Mouse (Mus musculus): Measurements from ENCODE around the gene Pax3. TPM values are rescaled to one million over a fixed set of nuclear protein-coding genes. Genes with fewer than 3 reads are reported as not detected.

Gene Pax3
- total and polyA plus RNA-seq, 3 experiments = 0.08 to 0.10 TPM; not detected in 1

DNA sequence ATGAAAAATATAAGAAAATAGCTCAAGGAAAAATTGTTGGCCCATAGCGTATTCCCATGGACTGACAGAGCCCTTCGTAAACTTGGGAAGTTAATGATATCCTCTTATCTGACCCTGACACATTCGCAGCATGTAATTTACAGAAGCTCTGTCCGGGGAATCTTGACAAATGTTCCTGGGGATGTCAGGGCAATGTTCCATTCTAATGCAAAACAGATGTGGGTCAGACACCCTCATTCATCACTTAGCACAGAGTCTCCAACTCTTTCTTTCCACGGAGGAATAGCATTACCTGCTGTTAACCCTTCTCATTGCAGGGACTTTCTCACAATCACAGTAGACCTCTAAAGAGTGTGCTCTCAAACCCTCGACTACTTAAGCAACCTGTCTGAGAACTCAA is 86.6 kb downstream of the Pax3 start:
- dilution Hi-C loops (cut with MboI; ENCODE audit: extremely low pct_ligation_motif_present, extremely low pct_unique_long_range_greater_than_20kb, low sequenced_read_pairs) (no loop called here), in situ Hi-C loops (cut with MboI; ENCODE audit: low pct_ligation_motif_present, low pct_unique_long_range_greater_than_20kb, low sequenced_read_pairs) (no loop called here)
- Histone ChIP-seq H3K9me3 (replicated peaks; ENCODE audit: low read length) (no peaks in the 10 kb centered on the region), H3K79me2 (replicated peaks; ENCODE audit: control insufficient read depth, extremely low read depth, insufficient read depth, poor library complexity, severe bottlenecking) (no peaks in the 10 kb centered on the region), H3K36me3 (replicated peaks in 1 of 2; ENCODE audit: control insufficient read depth in 1 of 2, insufficient read depth in 1 of 2, low read length in 1 of 2) (no peaks in the 10 kb centered on the region), H3K4me3 (replicated peaks in 1 of 3; ENCODE audit: low read depth in 2 of 3, low read length in 2 of 3, poor library complexity in 1 of 3) (no peak overlapping the region), H3K27me3 (replicated peaks) (no peaks in the 10 kb centered on the region), H3K27ac (ENCODE audit: insufficient read depth, low read depth) (no peak overlapping the region), H3K4me1 (ENCODE audit: control insufficient read depth in 1 of 2, insufficient read depth in 2 of 2) (peaks cover 0 to 8% of the 10 kb centered on the region in 2 experiments; a peak in 1 of 4 replicates), H3K4me2 (ENCODE audit: insufficient read depth, low read depth, poor library complexity, severe bottlenecking) (no peak overlapping the region), H3K9ac (ENCODE audit: insufficient read depth, low read depth) (no peak overlapping the region)
- TF ChIP-seq ETS1 (conservative IDR thresholded peaks at IDR 0.05; ENCODE audit: low read depth, low read length) (no peak), USF2 (conservative IDR thresholded peaks at IDR 0.05; ENCODE audit: low read depth, low read length) (no peak), MAX (IDR thresholded peaks at IDR 0.05; ENCODE audit: low read length) (no peak), GABPA (IDR thresholded peaks at IDR 0.05; ENCODE audit: insufficient replicate concordance, low read depth, low read length) (no peak)
- no peak for DNase-seq (ENCODE audit: extremely low read depth)

DNA sequence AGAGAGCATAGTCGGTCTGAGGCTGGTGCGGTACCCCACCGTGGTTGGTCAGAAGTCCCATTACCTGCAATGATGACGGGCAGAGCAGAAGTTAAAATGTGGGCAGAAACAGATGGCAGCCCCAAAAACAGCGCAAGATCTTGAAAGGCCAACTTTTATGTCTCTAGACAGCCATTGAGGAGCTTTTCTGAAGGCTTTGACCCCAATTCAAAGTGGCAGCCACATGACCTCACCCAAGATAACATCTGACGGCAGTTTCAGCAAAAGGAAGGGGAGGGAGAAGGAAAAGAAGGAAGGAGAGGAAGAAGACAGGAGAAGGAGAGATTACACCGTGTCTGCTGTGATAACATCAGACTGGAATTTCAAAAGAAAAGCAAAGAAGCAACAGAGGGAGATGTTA is 93.4 kb downstream of the Pax3 start:
- H3K9ac ChIP-seq (ENCODE audit: insufficient read depth, low read depth) = no peak overlapping the region
- DNase-seq (ENCODE audit: extremely low read depth) = no peak
- H3K4me2 ChIP-seq (ENCODE audit: insufficient read depth, low read depth, poor library complexity, severe bottlenecking) = no peak overlapping the region
- H3K4me1 ChIP-seq (ENCODE audit: control insufficient read depth in 1 of 2, insufficient read depth in 2 of 2) = no peaks in the 10 kb centered on the region
- dilution Hi-C loops (cut with MboI; ENCODE audit: extremely low pct_ligation_motif_present, extremely low pct_unique_long_range_greater_than_20kb, low sequenced_read_pairs) = no loop called here
- no peaks in the 10 kb centered on the region for H3K79me2 ChIP-seq (replicated peaks; ENCODE audit: control insufficient read depth, extremely low read depth, insufficient read depth, poor library complexity, severe bottlenecking)
- H3K27ac ChIP-seq (ENCODE audit: insufficient read depth, low read depth) = no peak overlapping the region
- in situ Hi-C loops (cut with MboI; ENCODE audit: low pct_ligation_motif_present, low pct_unique_long_range_greater_than_20kb, low sequenced_read_pairs) = no loop called here
- TF ChIP-seq ETS1 (conservative IDR thresholded peaks at IDR 0.05; ENCODE audit: low read depth, low read length) (no peak), MAX (IDR thresholded peaks at IDR 0.05; ENCODE audit: low read length) (no peak), MAZ (IDR thresholded peaks at IDR 0.05; ENCODE audit: low read depth, low read length) (no peak)
- H3K9me3 ChIP-seq (replicated peaks; ENCODE audit: low read length) = no peaks in the 10 kb centered on the region
- no peak overlapping the region for H3K4me3 ChIP-seq (replicated peaks in 1 of 3; ENCODE audit: low read depth in 2 of 3, low read length in 2 of 3, poor library complexity in 1 of 3)
- H3K27me3 ChIP-seq (replicated peaks) = no peaks in the 10 kb centered on the region
- no peaks in the 10 kb centered on the region for H3K36me3 ChIP-seq (replicated peaks in 1 of 2; ENCODE audit: control insufficient read depth in 1 of 2, insufficient read depth in 1 of 2, low read length in 1 of 2)

DNA sequence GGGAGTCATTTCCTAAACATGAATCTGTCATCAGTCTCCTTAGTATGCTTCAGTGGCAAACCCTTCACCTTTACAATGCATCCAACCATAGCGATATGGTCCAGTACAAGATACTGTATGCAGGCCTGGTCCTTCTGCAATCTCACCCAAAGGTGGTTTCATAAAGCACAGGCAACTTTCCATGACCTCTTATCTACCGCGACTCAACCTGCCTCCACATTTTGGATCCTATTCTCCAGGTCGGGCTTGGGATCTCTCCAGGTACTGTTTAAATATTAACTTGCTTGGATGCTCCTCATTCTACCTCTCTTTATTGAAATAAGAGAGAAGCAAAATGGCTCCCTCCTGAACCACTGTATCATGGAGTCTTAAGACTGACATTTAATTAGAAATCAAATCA is 103.3 kb downstream of the Pax3 start:
- no peaks in the 10 kb centered on the region for H3K9me3 ChIP-seq (replicated peaks; ENCODE audit: low read length)
- DNase-seq (ENCODE audit: extremely low read depth) = no peak
- no peaks in the 10 kb centered on the region for H3K79me2 ChIP-seq (replicated peaks; ENCODE audit: control insufficient read depth, extremely low read depth, insufficient read depth, poor library complexity, severe bottlenecking)
- no peaks in the 10 kb centered on the region for H3K36me3 ChIP-seq (replicated peaks in 1 of 2; ENCODE audit: control insufficient read depth in 1 of 2, insufficient read depth in 1 of 2, low read length in 1 of 2)
- dilution Hi-C loops (cut with MboI; ENCODE audit: extremely low pct_ligation_motif_present, extremely low pct_unique_long_range_greater_than_20kb, low sequenced_read_pairs) = no loop called here
- no peaks in the 10 kb centered on the region for H3K4me1 ChIP-seq (ENCODE audit: control insufficient read depth in 1 of 2, insufficient read depth in 2 of 2)
- H3K27me3 ChIP-seq (replicated peaks) = no peaks in the 10 kb centered on the region
- in situ Hi-C loops (cut with MboI; ENCODE audit: low pct_ligation_motif_present, low pct_unique_long_range_greater_than_20kb, low sequenced_read_pairs) = no loop called here
- no peak overlapping the region for H3K4me3 ChIP-seq (replicated peaks in 1 of 3; ENCODE audit: low read depth in 2 of 3, low read length in 2 of 3, poor library complexity in 1 of 3)
- TF ChIP-seq ZKSCAN1 (IDR thresholded peaks at IDR 0.05; ENCODE audit: borderline replicate concordance, low read depth, low read length) (no peak), JUN (IDR thresholded peaks at IDR 0.05; ENCODE audit: insufficient read depth, low read depth, low read length) (no peak), ZMIZ1 (IDR thresholded peaks at IDR 0.05; ENCODE audit: low read depth, low read length) (no peak), RAD21 (IDR thresholded peaks at IDR 0.05; ENCODE audit: low read depth, low read length) (no peak), ZC3H11A (IDR thresholded peaks at IDR 0.05; ENCODE audit: low read depth, low read length) (no peak), MYC (IDR thresholded peaks at IDR 0.05; ENCODE audit: low read depth, low read length) (no peak), POLR2A (IDR thresholded peaks at IDR 0.05; ENCODE audit: low read depth, low read length) (no peak), MAFK (IDR thresholded peaks at IDR 0.05; ENCODE audit: insufficient replicate concordance, low read length) (no peak), KAT2A (IDR thresholded peaks at IDR 0.05; ENCODE audit: insufficient replicate concordance, low read length) (no peak), EP300 (IDR thresholded peaks at IDR 0.05; ENCODE audit: low read length) (no peak), ZNF384 (IDR thresholded peaks at IDR 0.05; ENCODE audit: low read depth, low read length) (no peak), NELFE (IDR thresholded peaks at IDR 0.05; ENCODE audit: low read depth, low read length) (no peak), MEF2A (IDR thresholded peaks at IDR 0.05; ENCODE audit: borderline replicate concordance, low read depth, low read length) (no peak), ETS1 (conservative IDR thresholded peaks at IDR 0.05; ENCODE audit: low read depth, low read length) (no peak), MAZ (IDR thresholded peaks at IDR 0.05; ENCODE audit: low read depth, low read length) (no peak), MAX (IDR thresholded peaks at IDR 0.05; ENCODE audit: low read length) (no peak), PAX5 (IDR thresholded peaks at IDR 0.05; ENCODE audit: low read length) (no peak), TBP (conservative IDR thresholded peaks at IDR 0.05; ENCODE audit: low read depth, low read length) (no peak), SIN3A (IDR thresholded peaks at IDR 0.05; ENCODE audit: low read length) (no peak)
- no peak overlapping the region for H3K4me2 ChIP-seq (ENCODE audit: insufficient read depth, low read depth, poor library complexity, severe bottlenecking)
- no peak overlapping the region for H3K9ac ChIP-seq (ENCODE audit: insufficient read depth, low read depth)
- H3K27ac ChIP-seq (ENCODE audit: insufficient read depth, low read depth) = no peak overlapping the region
